Mouse (Mus musculus) thymus, adult 2 months (tissue): ENCODE results near the gene Chil1.

Source experiments
- CTCF ChIP-seq: fragments of 200-500 bp; IDR thresholded peaks from 2 replicates; pipeline ENCODE4 v1.5.1; 2012; ENCODE audit warnings: mild to moderate bottlenecking, control low read depth, low read length, moderate library complexity, borderline replicate concordance; ENCODE audit not compliant: control insufficient read depth, poor library complexity, insufficient read depth; ENCODE audit errors: extremely low read depth
- POLR2A ChIP-seq: fragments of 200-500 bp; IDR thresholded peaks from 2 replicates; pipeline ENCODE4 v1.6.1; 2012; ENCODE audit warnings: mild to moderate bottlenecking, low read length, control low read depth, moderate library complexity; ENCODE audit not compliant: control insufficient read depth, poor library complexity, insufficient read depth; ENCODE audit errors: extremely low read depth

- no peak for TF ChIP-seq CTCF
- no peak for TF ChIP-seq POLR2A
Observed at GRCm38 (mm10) chr1:134194298-134195022, 12.5 kb downstream of the Chil1 start.
